Mouse (Mus musculus) heart, embryonic 10.5 days (tissue): ENCODE measurements at regions not wholly inside any gene's neighbourhood (a gene's known extent, or its start where the extent isn't known, plus 50 kb on each side); places are given as distances from the start of the nearest gene placed in this dataset.

Experiments
- DNase-seq: peaks from one replicate; pipeline ENCODE4 v3.0.0-alpha.2; 2017; ENCODE audit warnings: low spot score
- H3K27ac ChIP-seq: fragments of 300-500 bp; sonication (generic); 2 replicates; pipeline ENCODE4 v1.5.1; 2016; ENCODE audit warnings: mild to moderate bottlenecking
- H3K27me3 ChIP-seq: fragments of 300-500 bp; sonication (generic); 2 replicates; pipeline ENCODE4 v1.6.1; 2016; ENCODE audit warnings: mild to moderate bottlenecking; ENCODE audit not compliant: poor library complexity, insufficient read depth, severe bottlenecking
- H3K36me3 ChIP-seq: fragments of 300-500 bp; sonication (generic); 2 replicates; pipeline ENCODE4 v1.6.1; 2016; ENCODE audit warnings: mild to moderate bottlenecking, moderate library complexity
- H3K4me1 ChIP-seq: fragments of 300-500 bp; sonication (generic); 2 replicates; pipeline ENCODE4 v1.6.1; 2016; ENCODE audit warnings: mild to moderate bottlenecking
- H3K4me3 ChIP-seq: fragments of 300-500 bp; sonication (generic); 2 replicates; pipeline ENCODE4 v1.5.1; 2016; ENCODE audit warnings: mild to moderate bottlenecking, moderate library complexity
- H3K9me3 ChIP-seq: fragments of 300-500 bp; sonication (generic); 2 replicates; pipeline ENCODE4 v1.6.1; 2016; ENCODE audit warnings: mild to moderate bottlenecking, moderate library complexity
- WGBS: fragments of 180-500 bp; shearing (Covaris S2); methylation state at CpG from one replicate; pipeline ENCODE4 v1.1.7; 2016; 5-methylcytosine and 5-hydroxymethylcytosine counted together

- no peak for DNase-seq
- H3K4me1 ChIP-seq: no peaks in the 10 kb centered on the region
- H3K27me3 ChIP-seq: 0 out of 2 replicates have a peak, but pooled peaks cover under 1% of the 10 kb centered on the region
- H3K36me3 ChIP-seq: no peaks in the 10 kb centered on the region
- H3K27ac ChIP-seq: no peak overlapping the region
- no peaks in the 10 kb centered on the region for H3K9me3 ChIP-seq
- no peak overlapping the region for H3K4me3 ChIP-seq
These were observed 597.2 kb downstream of the Vrk1 start for GRCm38 (mm10) chr12:106607240-106607639.

- DNase-seq: no peak
- H3K27me3 ChIP-seq: 0 out of 2 replicates have a peak, but pooled peaks cover 4% of the 10 kb centered on the region
- H3K4me3 ChIP-seq: no peak overlapping the region
- H3K27ac ChIP-seq: no peak overlapping the region
- 69% methylated on average over 11 of the region's 11 CpGs for WGBS
- H3K36me3 ChIP-seq: no peaks in the 10 kb centered on the region
- no peaks in the 10 kb centered on the region for H3K9me3 ChIP-seq
- no peaks in the 10 kb centered on the region for H3K4me1 ChIP-seq
These were observed 597.8 kb downstream of the Vrk1 start for GRCm38 (mm10) chr12:106607655-106608337.

DNA sequence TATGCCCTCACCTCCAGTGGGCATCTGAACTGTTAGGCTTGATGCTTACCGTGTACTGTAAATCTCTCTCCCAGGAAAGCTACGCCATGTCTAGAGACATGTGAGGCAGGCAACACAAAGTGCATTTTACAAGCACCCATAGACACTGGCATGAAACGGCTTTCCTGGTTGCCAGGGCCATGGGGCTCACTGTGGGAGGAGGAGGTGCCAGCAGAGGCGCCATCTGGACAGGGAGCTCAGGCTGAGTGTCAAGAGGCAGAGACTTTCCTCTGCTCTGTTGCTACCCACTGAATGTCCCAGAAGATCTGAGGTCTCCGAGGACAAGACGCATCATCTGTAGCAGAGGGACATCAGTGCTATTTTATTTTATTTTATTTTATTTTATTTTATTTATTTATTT is 608.7 kb downstream of the Vrk1 start:
- H3K27ac ChIP-seq: no peak overlapping the region
- H3K27me3 ChIP-seq: no peaks in the 10 kb centered on the region
- H3K36me3 ChIP-seq: no peaks in the 10 kb centered on the region
- no peak overlapping the region for H3K4me3 ChIP-seq
- 92% methylated on average over 6 of the region's 6 CpGs for WGBS
- H3K9me3 ChIP-seq: no peaks in the 10 kb centered on the region
- H3K4me1 ChIP-seq: no peaks in the 10 kb centered on the region
- no peak for DNase-seq

- 69% methylated on average over 15 of the region's 15 CpGs for WGBS
- Histone ChIP-seq H3K27ac (no peak overlapping the region), H3K9me3 (no peaks in the 10 kb centered on the region), H3K36me3 (no peaks in the 10 kb centered on the region), H3K4me1 (no peaks in the 10 kb centered on the region), H3K27me3 (no peaks in the 10 kb centered on the region), H3K4me3 (no peak overlapping the region)
- DNase-seq: peak; percentile 25
These were observed 616.8 kb downstream of the Vrk1 start for GRCm38 (mm10) chr12:106626786-106627185.

GRCm38 (mm10) chr12:106632566-106632965 is 622.5 kb downstream of the Vrk1 start:
- Histone ChIP-seq H3K36me3 (no peaks in the 10 kb centered on the region), H3K27me3 (no peaks in the 10 kb centered on the region), H3K27ac (no peak overlapping the region), H3K4me1 (no peaks in the 10 kb centered on the region), H3K4me3 (no peak overlapping the region), H3K9me3 (no peaks in the 10 kb centered on the region)
- WGBS: 75% methylated on average over 7 of the region's 7 CpGs
- peak; percentile 51 for DNase-seq

- DNase-seq: peak; percentile 78
- no peaks in the 10 kb centered on the region for H3K36me3 ChIP-seq
- no peaks in the 10 kb centered on the region for H3K4me1 ChIP-seq
- H3K27me3 ChIP-seq: no peaks in the 10 kb centered on the region
- no peak overlapping the region for H3K27ac ChIP-seq
- no peaks in the 10 kb centered on the region for H3K9me3 ChIP-seq
- WGBS: 4% methylated on average over 8 of the region's 8 CpGs
- no peak overlapping the region for H3K4me3 ChIP-seq
These were observed 623.1 kb downstream of the Vrk1 start for GRCm38 (mm10) chr12:106633096-106633495.

GRCm38 (mm10) chr12:106658317-106658716 is 648.3 kb downstream of the Vrk1 start:
- no peak for DNase-seq

DNA sequence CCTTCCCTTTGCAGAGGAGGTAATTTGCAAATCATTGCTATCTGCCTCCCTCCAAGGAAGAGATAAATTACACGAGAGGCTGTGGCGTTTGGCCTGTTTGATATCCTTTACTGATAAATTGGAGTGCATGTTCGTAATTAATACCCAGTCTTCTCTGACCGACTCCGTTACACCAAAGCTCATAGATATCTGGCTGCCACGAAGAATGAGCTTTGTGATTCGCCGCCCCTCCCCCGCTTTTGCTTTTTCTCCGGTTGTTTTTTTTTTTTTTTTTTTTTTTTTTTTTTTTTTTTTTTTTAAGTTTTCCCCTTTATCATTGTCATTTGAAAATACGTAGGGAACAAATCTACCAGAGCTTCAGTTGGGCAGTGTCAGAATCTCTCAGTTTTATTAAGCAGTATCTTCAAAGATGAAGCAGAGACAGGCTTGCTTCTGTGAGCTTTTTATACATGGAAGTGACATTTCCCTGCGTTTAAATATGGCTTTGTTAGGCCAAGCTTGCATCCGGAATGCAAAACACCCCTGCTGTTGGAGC is 663.3 kb downstream of the Vrk1 start:
- DNase-seq: no peak
- no peak overlapping the region for H3K27ac ChIP-seq
- WGBS: 23% methylated on average over 13 of the region's 13 CpGs

More at GRCm38 (mm10) chr12:106658317-106658716, 648.3 kb downstream of the Vrk1 start:
- Histone ChIP-seq H3K36me3 (no peaks in the 10 kb centered on the region), H3K9me3 (no peaks in the 10 kb centered on the region), H3K4me3 (no peak overlapping the region), H3K27me3 (0 out of 2 replicates have a peak, but pooled peaks cover 11% of the 10 kb centered on the region), H3K4me1 (peaks cover 9% of the 10 kb centered on the region), H3K27ac (no peak overlapping the region)
- 12% methylated on average over 8 of the region's 8 CpGs for WGBS

GRCm38 (mm10) chr12:106674741-106675140 is 664.7 kb downstream of the Vrk1 start:
- no peak for DNase-seq
- H3K27me3 ChIP-seq: peaks cover 17% of the 10 kb centered on the region; the same call in 1 of the 2 replicates

More for the DNA sequence above, 663.3 kb downstream of the Vrk1 start:
- Histone ChIP-seq H3K36me3 (no peaks in the 10 kb centered on the region), H3K27me3 (peaks cover 17% of the 10 kb centered on the region; the same call in 1 of the 2 replicates), H3K9me3 (no peaks in the 10 kb centered on the region), H3K4me1 (peaks cover 3% of the 10 kb centered on the region; the same call in 1 of the 2 replicates), H3K4me3 (no peak overlapping the region)

DNA sequence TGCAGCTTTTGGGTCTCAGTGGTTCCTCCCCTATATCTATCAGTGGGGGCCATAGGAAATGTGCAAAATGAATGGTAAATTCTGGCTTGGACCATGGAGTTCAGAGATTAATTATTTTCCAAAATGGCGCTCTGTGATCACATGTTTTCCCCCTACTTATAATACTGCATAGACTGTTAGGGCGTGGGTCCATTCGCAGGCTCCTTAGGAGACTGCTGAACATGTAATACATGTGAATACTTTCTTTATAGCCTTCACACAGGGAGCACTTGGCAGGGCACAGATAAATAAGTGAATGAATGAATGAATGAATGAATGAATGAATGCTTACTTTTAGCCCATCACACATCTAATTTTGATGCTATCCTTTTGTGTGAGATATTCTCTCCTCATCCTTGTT is 666.1 kb downstream of the Vrk1 start:
- DNase-seq: no peak
- H3K27ac ChIP-seq: no peak overlapping the region
- H3K36me3 ChIP-seq: no peaks in the 10 kb centered on the region
- no peaks in the 10 kb centered on the region for H3K9me3 ChIP-seq
- no peak overlapping the region for H3K4me3 ChIP-seq
- H3K4me1 ChIP-seq: peaks cover 3% of the 10 kb centered on the region; the same call in 1 of the 2 replicates
- WGBS: 90% methylated on average over 3 of the region's 3 CpGs
- peaks cover 23% of the 10 kb centered on the region; the same call in 1 of the 2 replicates for H3K27me3 ChIP-seq

More at GRCm38 (mm10) chr12:106674741-106675140, 664.7 kb downstream of the Vrk1 start:
- Histone ChIP-seq H3K9me3 (no peaks in the 10 kb centered on the region), H3K4me1 (peaks cover 3% of the 10 kb centered on the region; the same call in 1 of the 2 replicates), H3K4me3 (no peak overlapping the region), H3K27ac (no peak overlapping the region), H3K36me3 (no peaks in the 10 kb centered on the region)
- 93% methylated on average over 1 of the region's 1 CpGs for WGBS

- Histone ChIP-seq H3K27me3 (peaks cover 25% of the 10 kb centered on the region; the same call in 1 of the 2 replicates), H3K4me1 (peaks cover 3% of the 10 kb centered on the region; the same call in 1 of the 2 replicates), H3K9me3 (no peaks in the 10 kb centered on the region), H3K27ac (no peak overlapping the region), H3K4me3 (no peak overlapping the region), H3K36me3 (no peaks in the 10 kb centered on the region)
- no peak for DNase-seq
- WGBS: 72% methylated on average over 7 of the region's 7 CpGs
These were observed 666.5 kb downstream of the Vrk1 start for GRCm38 (mm10) chr12:106676566-106676965.

GRCm38 (mm10) chr12:106685986-106686385 is 676.0 kb downstream of the Vrk1 start:
- H3K27me3 ChIP-seq: peaks cover 32% of the 10 kb centered on the region
- 90% methylated on average over 5 of the region's 5 CpGs for WGBS

GRCm38 (mm10) chr12:106687751-106688150 is 677.7 kb downstream of the Vrk1 start:
- 45% methylated on average over 12 of the region's 12 CpGs for WGBS
- no peak overlapping the region for H3K27ac ChIP-seq
- H3K4me3 ChIP-seq: no peak overlapping the region
- no peak for DNase-seq
- H3K4me1 ChIP-seq: no peaks in the 10 kb centered on the region
- H3K27me3 ChIP-seq: peaks cover 23% of the 10 kb centered on the region
- no peaks in the 10 kb centered on the region for H3K36me3 ChIP-seq
- H3K9me3 ChIP-seq: no peaks in the 10 kb centered on the region

More at GRCm38 (mm10) chr12:106685986-106686385, 676.0 kb downstream of the Vrk1 start:
- Histone ChIP-seq H3K9me3 (no peaks in the 10 kb centered on the region), H3K4me1 (no peaks in the 10 kb centered on the region), H3K27ac (no peak overlapping the region), H3K36me3 (no peaks in the 10 kb centered on the region), H3K4me3 (no peak overlapping the region)
- DNase-seq: no peak
